Mouse (Mus musculus) lung, embryonic 14.5 days (tissue): ENCODE results near the gene Prkg2. TPM values are rescaled to one million over a fixed set of nuclear protein-coding genes. Genes with fewer than 3 reads are reported as not detected.
A peak's percentile ranks its signal among the peaks of the same experiment; 100 is the strongest.

Experiments used
- ATAC-seq: fragments of 200-750 bp; cut with Nextera tagmentation; 2 replicates; pipeline ENCODE4 v1.8.0; 2017; ENCODE audit warnings: mild to moderate bottlenecking, moderate TSS enrichment, moderate library complexity; ENCODE audit not compliant: insufficient read depth
- DNase-seq: peaks from one replicate; pipeline ENCODE4 v3.0.0-alpha.2; 2015
- H3K27ac ChIP-seq: fragments of 300-500 bp; sonication (generic); 2 replicates; pipeline ENCODE4 v1.5.1; 2014; ENCODE audit warnings: low read depth, mild to moderate bottlenecking, moderate library complexity
- H3K27me3 ChIP-seq: fragments of 300-500 bp; sonication (generic); 2 replicates; pipeline ENCODE4 v1.6.1; 2014; ENCODE audit warnings: low read length, control low read depth; ENCODE audit not compliant: insufficient read depth
- H3K36me3 ChIP-seq: fragments of 300-500 bp; sonication (generic); 2 replicates; pipeline ENCODE4 v1.6.1; 2014; ENCODE audit warnings: control low read depth; ENCODE audit not compliant: insufficient read depth
- H3K4me1 ChIP-seq: fragments of 300-500 bp; sonication (generic); 2 replicates; pipeline ENCODE4 v1.6.1; 2014; ENCODE audit warnings: antibody characterized with exemption, control low read depth; ENCODE audit not compliant: insufficient read depth
- H3K4me2 ChIP-seq: fragments of 300-500 bp; sonication (generic); 2 replicates; pipeline ENCODE4 v1.6.1; 2014; ENCODE audit warnings: mild to moderate bottlenecking
- H3K4me3 ChIP-seq: fragments of 300-500 bp; sonication (generic); 2 replicates; pipeline ENCODE4 v1.5.1; 2014; ENCODE audit warnings: low read depth, low read length
- H3K9ac ChIP-seq: fragments of 300-500 bp; sonication (generic); 2 replicates; pipeline ENCODE4 v1.6.1; 2014
- H3K9me3 ChIP-seq: fragments of 300-500 bp; sonication (generic); 2 replicates; pipeline ENCODE4 v1.6.1; 2016; ENCODE audit warnings: low read depth, low read length, control low read depth
- CTCF ChIP-seq: IDR thresholded peaks from 2 replicates; pipeline ENCODE4 v1.5.1; 2016; ENCODE audit warnings: antibody characterized with exemption, low read depth
- WGBS: fragments of 180-500 bp; shearing (Covaris S2); extraction: QIAGEN DNeasy Blood & Tissue Kit; methylation state at CpG from one replicate; pipeline ENCODE4 v1.1.7; 2014; 5-methylcytosine and 5-hydroxymethylcytosine counted together
- polyA plus RNA-seq: library from polyadenylated mRNA; unstranded; fragments of >200 nt; fragmentation: Nextera tagmentation; extraction: Ambion mirVana; gene quantifications from 2 replicates; pipeline ENCODE4 v1.2.1, GENCODE M21; 2014

Prkg2 gene
- polyA plus RNA-seq, 1 experiment from 2014 or later: 2.0 TPM

DNA sequence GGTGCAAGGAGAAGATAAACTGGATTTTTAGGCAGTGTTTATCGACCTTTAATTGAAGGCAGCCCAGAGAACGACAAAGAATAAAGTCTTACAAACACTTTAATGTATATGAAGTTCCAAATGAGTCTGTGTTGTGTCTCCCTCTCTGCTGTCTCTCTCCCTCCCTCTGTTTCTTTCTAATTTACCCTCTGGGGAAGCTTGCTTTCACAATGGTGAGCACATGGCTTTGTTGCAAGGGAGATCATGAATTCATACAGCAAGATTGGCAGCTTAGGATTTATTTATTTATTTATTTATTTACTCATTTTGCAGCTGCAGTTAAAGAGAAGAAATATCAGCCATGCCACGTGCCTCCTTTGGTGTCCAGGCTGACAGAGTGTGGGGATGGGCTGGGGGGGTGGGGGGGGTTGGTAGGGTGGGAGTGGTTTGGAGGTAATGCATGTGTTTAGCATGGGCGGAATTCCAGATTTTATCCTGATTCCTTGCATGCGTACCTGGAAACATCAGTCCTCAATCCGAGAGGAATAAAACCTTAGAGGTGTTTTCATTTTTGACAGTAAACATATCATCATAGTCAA, 97.4 kb downstream of the Prkg2 start:
- DNase-seq (no peak), ATAC-seq (no peak)
- TF ChIP-seq CTCF: no peak
- H3K9me3 ChIP-seq: no peaks in the 10 kb centered on the region
- H3K9ac ChIP-seq: no peak overlapping the region
- H3K27me3 ChIP-seq: no peaks in the 10 kb centered on the region
- no peak overlapping the region for H3K27ac ChIP-seq
- no peaks in the 10 kb centered on the region for H3K4me1 ChIP-seq
- no peak overlapping the region for H3K4me2 ChIP-seq
- no peak overlapping the region for H3K4me3 ChIP-seq
- no peaks in the 10 kb centered on the region for H3K36me3 ChIP-seq
- 64% methylated on average over 6 of the region's 6 CpGs for WGBS

- Histone ChIP-seq H3K4me3 (no peak overlapping the region), H3K36me3 (no peaks in the 10 kb centered on the region), H3K27ac (no peak overlapping the region), H3K4me2 (no peak overlapping the region), H3K9me3 (no peaks in the 10 kb centered on the region), H3K9ac (no peak overlapping the region), H3K4me1 (no peaks in the 10 kb centered on the region), H3K27me3 (no peaks in the 10 kb centered on the region)
- 90% methylated on average over 9 of the region's 9 CpGs for WGBS
- no peak for ATAC-seq
- DNase-seq: no peak
- TF ChIP-seq CTCF: no peak
Measured at GRCm38 (mm10) chr5:98939116-98939515, 98.0 kb downstream of the Prkg2 start.

GRCm38 (mm10) chr5:98937879-98938278, 99.3 kb downstream of the Prkg2 start:
- TF ChIP-seq CTCF: no peak
- no peak overlapping the region for H3K4me2 ChIP-seq
- no peaks in the 10 kb centered on the region for H3K9me3 ChIP-seq
- WGBS: 28% methylated on average over 4 of the region's 4 CpGs
- DNase-seq (no peak), ATAC-seq (no peak)
- no peaks in the 10 kb centered on the region for H3K36me3 ChIP-seq
- H3K9ac ChIP-seq: no peak overlapping the region
- H3K4me1 ChIP-seq: no peaks in the 10 kb centered on the region
- no peak overlapping the region for H3K4me3 ChIP-seq
- H3K27me3 ChIP-seq: no peaks in the 10 kb centered on the region
- H3K27ac ChIP-seq: no peak overlapping the region

GRCm38 (mm10) chr5:98936650-98937049, 100.5 kb downstream of the Prkg2 start:
- DNase-seq (peak; percentile 89), ATAC-seq (peak; percentile 76)
- Histone ChIP-seq H3K27ac (no peak overlapping the region), H3K27me3 (no peaks in the 10 kb centered on the region), H3K9me3 (no peaks in the 10 kb centered on the region), H3K9ac (no peak overlapping the region), H3K4me2 (no peak overlapping the region), H3K4me3 (no peak overlapping the region), H3K36me3 (no peaks in the 10 kb centered on the region), H3K4me1 (no peaks in the 10 kb centered on the region)
- 10% methylated on average over 2 of the region's 2 CpGs for WGBS
- TF ChIP-seq CTCF: no peak

DNA sequence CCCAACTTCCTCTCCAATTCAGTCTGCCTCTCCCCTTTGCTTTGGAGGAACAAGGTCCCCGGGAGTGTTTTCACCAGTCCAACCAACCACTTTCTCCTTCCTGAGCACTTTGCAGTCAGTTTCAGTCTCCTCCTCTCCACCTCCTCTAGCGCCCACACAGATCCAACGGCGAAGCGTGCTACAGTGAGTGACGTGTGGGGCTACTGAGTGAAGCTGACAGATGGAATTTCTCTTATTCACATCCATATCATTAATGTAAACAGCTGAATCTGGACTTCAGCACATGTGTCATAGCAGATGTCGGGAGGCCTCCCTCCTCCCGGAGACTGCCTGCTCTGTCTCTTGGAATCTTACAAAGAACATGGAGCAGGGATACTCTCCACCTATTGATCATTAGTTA, 101.2 kb downstream of the Prkg2 start:
- peak; percentile 15; the same call in 1 of the 2 replicates for TF ChIP-seq CTCF
- H3K4me1 ChIP-seq: no peaks in the 10 kb centered on the region
- peak overlapping the region; percentile 77 for H3K27ac ChIP-seq
- DNase-seq (peak; percentile 93), ATAC-seq (peak; percentile 95)
- H3K4me3 ChIP-seq: no peak overlapping the region
- H3K4me2 ChIP-seq: peak overlapping the region; percentile 49
- no peaks in the 10 kb centered on the region for H3K36me3 ChIP-seq
- 23% methylated on average over 8 of the region's 8 CpGs for WGBS
- no peaks in the 10 kb centered on the region for H3K27me3 ChIP-seq
- no peak overlapping the region for H3K9ac ChIP-seq
- no peaks in the 10 kb centered on the region for H3K9me3 ChIP-seq

GRCm38 (mm10) chr5:98922921-98923320, 114.2 kb downstream of the Prkg2 start:
- 88% methylated on average over 3 of the region's 3 CpGs for WGBS
- no peak overlapping the region for H3K4me2 ChIP-seq
- no peak for DNase-seq
- H3K27ac ChIP-seq: no peak overlapping the region
- H3K27me3 ChIP-seq: no peaks in the 10 kb centered on the region
- no peaks in the 10 kb centered on the region for H3K4me1 ChIP-seq
- no peak for ATAC-seq
- H3K36me3 ChIP-seq: no peaks in the 10 kb centered on the region
- no peak overlapping the region for H3K9ac ChIP-seq
- no peak overlapping the region for H3K4me3 ChIP-seq
- no peak for TF ChIP-seq CTCF
- no peaks in the 10 kb centered on the region for H3K9me3 ChIP-seq

DNA sequence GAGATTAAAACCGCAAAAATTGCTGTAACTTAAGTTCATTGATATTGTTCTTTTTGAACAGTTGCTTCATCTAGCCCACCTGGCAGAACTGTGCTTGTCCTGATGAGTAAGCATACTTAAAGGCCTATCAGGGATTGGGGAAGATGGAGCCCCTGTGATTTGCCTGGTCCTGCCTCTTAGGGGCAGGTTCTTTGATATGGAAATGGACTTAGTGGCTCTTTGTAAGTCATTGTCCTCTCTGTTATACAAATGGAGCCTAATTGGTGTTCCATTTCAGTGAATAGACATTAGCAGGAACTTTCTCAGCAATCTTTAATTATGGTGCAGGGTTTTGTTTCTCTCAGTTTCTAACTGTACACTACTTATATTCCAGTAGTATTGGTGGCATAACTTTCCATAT, 115.5 kb downstream of the Prkg2 start:
- WGBS: 76% methylated on average over 1 of the region's 1 CpGs
- H3K4me3 ChIP-seq: no peak overlapping the region
- H3K9me3 ChIP-seq: no peaks in the 10 kb centered on the region
- H3K27me3 ChIP-seq: no peaks in the 10 kb centered on the region
- H3K9ac ChIP-seq: no peak overlapping the region
- no peak for DNase-seq
- no peak overlapping the region for H3K4me2 ChIP-seq
- no peak for ATAC-seq
- no peaks in the 10 kb centered on the region for H3K36me3 ChIP-seq
- no peak for TF ChIP-seq CTCF
- no peak overlapping the region for H3K27ac ChIP-seq
- no peaks in the 10 kb centered on the region for H3K4me1 ChIP-seq

DNA sequence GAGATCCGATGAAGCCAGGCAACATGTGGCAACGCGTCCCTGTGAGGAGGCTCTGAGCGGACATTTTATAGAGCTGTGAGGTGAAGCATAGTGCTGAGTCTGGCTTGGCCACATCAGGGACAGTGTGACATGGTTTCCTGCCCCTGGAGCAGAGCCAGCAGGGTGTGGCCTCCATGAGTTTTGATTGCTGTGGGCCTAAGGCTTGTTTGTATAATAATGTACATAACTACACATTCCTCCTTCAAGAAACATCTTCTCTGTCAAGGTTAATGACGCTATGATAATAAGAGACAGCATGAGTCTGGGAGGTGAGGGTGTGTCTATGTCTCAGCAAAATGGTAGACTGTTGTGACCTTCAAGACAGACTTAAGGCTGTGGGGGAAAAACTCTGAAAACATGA, 118.4 kb downstream of the Prkg2 start:
- Histone ChIP-seq H3K4me3 (no peak overlapping the region), H3K27me3 (no peaks in the 10 kb centered on the region), H3K9me3 (no peaks in the 10 kb centered on the region), H3K4me2 (no peak overlapping the region), H3K4me1 (no peaks in the 10 kb centered on the region), H3K27ac (no peak overlapping the region), H3K36me3 (no peaks in the 10 kb centered on the region), H3K9ac (no peak overlapping the region)
- TF ChIP-seq CTCF: no peak
- 83% methylated on average over 5 of the region's 5 CpGs for WGBS
- ATAC-seq (no peak), DNase-seq (no peak)
